Mouse (Mus musculus) forebrain, postnatal 0 days (tissue): ENCODE measurements at regions not wholly inside any gene's neighbourhood (a gene's known extent, or its start where the extent isn't known, plus 50 kb on each side); places are given as distances from the start of the nearest gene placed in this dataset.

Source experiments
- ATAC-seq: fragments of 200-750 bp; cut with Nextera tagmentation; 2 replicates; pipeline ENCODE4 v1.8.0; 2017; ENCODE audit warnings: mild to moderate bottlenecking, moderate library complexity
- DNase-seq: peaks from one replicate; pipeline ENCODE4 v3.0.0-alpha.2; 2015
- H3K27ac ChIP-seq: fragments of 300-500 bp; sonication (generic); 2 replicates; pipeline ENCODE4 v1.5.1; 2014; ENCODE audit warnings: low read depth, mild to moderate bottlenecking, antibody characterized with exemption, low read length, moderate library complexity, mixed read lengths
- H3K27me3 ChIP-seq: fragments of 300-500 bp; sonication (generic); 2 replicates; pipeline ENCODE4 v1.6.1; 2014; ENCODE audit warnings: mild to moderate bottlenecking, low read length, mixed read lengths; ENCODE audit not compliant: insufficient read depth
- H3K36me3 ChIP-seq: fragments of 300-500 bp; sonication (generic); 2 replicates; pipeline ENCODE4 v1.6.1; 2014; ENCODE audit warnings: mild to moderate bottlenecking, moderate library complexity; ENCODE audit not compliant: insufficient read depth
- H3K4me1 ChIP-seq: fragments of 300-500 bp; sonication (generic); 2 replicates; pipeline ENCODE4 v1.6.1; 2014; ENCODE audit warnings: antibody characterized with exemption; ENCODE audit not compliant: insufficient read depth
- H3K4me2 ChIP-seq: fragments of 300-500 bp; sonication (generic); 2 replicates; pipeline ENCODE4 v1.6.1; 2014; ENCODE audit warnings: low read depth, mild to moderate bottlenecking, moderate library complexity
- H3K4me3 ChIP-seq: fragments of 300-500 bp; sonication (generic); 2 replicates; pipeline ENCODE4 v1.5.1; 2014; ENCODE audit warnings: low read depth, low read length, mixed read lengths
- H3K9ac ChIP-seq: fragments of 300-500 bp; sonication (generic); 2 replicates; pipeline ENCODE4 v1.6.1; 2014; ENCODE audit warnings: mild to moderate bottlenecking
- H3K9me3 ChIP-seq: fragments of 300-500 bp; sonication (generic); 2 replicates; pipeline ENCODE4 v1.6.1; 2016; ENCODE audit warnings: low read length
- CTCF ChIP-seq: sonication (generic); IDR thresholded peaks from 2 replicates; pipeline ENCODE4 v1.5.1; 2016; ENCODE audit warnings: antibody characterized with exemption, control low read depth, low read depth
- WGBS: fragments of 180-500 bp; shearing (Covaris S2); extraction: QIAGEN DNeasy Blood & Tissue Kit; methylation state at CpG from one replicate; pipeline ENCODE4 v1.1.7; 2014; 5-methylcytosine and 5-hydroxymethylcytosine counted together

DNA sequence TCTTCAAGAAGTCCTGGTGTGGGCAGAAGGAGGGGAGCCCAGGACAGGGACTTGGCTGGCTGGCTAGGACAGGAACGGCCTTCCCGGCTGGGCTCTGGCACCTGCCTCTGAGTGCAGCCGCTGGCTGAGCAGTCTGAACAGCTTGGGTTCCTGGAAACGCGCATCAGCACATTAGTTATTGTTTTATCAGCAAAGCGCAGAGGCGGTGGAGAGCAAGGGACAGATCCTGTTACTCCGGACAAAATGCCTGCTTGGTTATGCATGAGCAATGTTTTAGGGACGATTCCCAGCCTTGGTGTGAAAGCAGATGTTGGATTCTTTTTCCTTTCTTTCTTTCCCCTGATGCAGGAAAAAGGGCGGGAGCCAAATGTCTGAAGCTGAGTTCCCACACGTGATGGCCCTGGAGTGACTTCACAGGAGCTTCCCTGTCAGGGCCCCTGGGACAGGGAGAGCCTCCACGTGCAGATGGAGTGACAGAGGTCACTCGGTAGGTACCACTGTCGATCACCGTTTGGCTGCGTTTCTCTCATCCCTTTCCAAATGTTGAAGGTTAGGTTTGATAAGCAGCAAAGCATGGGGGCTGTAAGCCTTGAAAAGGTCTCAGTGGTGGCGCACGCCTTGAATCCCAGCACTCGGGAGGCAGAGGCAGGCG is 217.8 kb upstream of the Klf4 start:
- H3K9me3 ChIP-seq: no peaks in the 10 kb centered on the region
- TF ChIP-seq CTCF: no peak
- ATAC-seq: no peak
- H3K27ac ChIP-seq: no peak overlapping the region
- no peaks in the 10 kb centered on the region for H3K27me3 ChIP-seq
- no peak overlapping the region for H3K4me3 ChIP-seq
- DNase-seq: peak; percentile 15
- H3K4me1 ChIP-seq: no peaks in the 10 kb centered on the region
- no peak overlapping the region for H3K4me2 ChIP-seq
- no peak overlapping the region for H3K9ac ChIP-seq
- 65% methylated on average over 20 of the region's 20 CpGs for WGBS
- H3K36me3 ChIP-seq: no peaks in the 10 kb centered on the region

DNA sequence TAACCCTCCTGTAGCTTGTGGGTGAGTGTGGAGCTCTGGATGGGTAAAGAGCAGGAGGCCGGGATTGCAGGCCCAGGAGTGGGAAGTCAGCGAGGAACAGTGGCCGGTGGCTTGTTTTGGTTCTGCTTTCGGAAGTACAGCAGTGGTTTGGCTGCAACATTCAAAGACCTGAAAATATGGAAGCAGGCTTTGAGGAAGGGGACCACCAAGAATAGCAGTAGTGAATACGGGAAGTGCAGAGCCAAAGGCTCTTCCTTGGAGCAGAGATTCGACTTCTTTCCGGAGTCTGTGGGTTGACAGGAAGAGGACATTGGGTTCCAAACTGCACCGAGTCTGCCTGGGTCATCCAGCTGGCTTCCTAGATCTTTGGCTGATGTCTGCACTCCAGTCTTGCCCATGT is 209.1 kb upstream of the Klf4 start:
- no peaks in the 10 kb centered on the region for H3K4me1 ChIP-seq
- H3K27ac ChIP-seq: no peak overlapping the region
- no peak overlapping the region for H3K4me2 ChIP-seq
- H3K36me3 ChIP-seq: no peaks in the 10 kb centered on the region
- DNase-seq (no peak), ATAC-seq (no peak)
- no peak overlapping the region for H3K9ac ChIP-seq
- no peak for TF ChIP-seq CTCF
- H3K27me3 ChIP-seq: no peaks in the 10 kb centered on the region
- 95% methylated on average over 8 of the region's 8 CpGs for WGBS
- H3K9me3 ChIP-seq: no peaks in the 10 kb centered on the region
- H3K4me3 ChIP-seq: no peak overlapping the region

DNA sequence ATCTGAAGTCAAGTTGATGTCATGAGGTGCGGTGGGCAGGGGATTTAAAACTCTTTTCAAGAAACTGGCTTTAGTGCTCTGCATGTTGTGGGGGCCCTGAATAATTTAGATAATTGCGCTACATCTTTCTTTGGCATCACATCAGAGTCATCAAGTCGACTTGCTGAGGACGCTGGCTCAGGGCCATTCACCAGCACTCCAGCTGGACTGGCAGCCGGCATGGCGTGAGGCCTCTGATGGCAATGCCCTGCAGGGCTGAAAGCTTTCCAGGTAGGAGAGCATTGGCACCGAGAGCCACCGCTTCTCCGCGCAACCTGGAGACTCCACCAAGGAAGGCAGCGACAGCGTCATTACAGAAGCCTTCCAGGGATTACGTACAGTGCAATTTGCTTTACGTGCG is 207.8 kb upstream of the Klf4 start:
- no peaks in the 10 kb centered on the region for H3K27me3 ChIP-seq
- DNase-seq (peak; percentile 33), ATAC-seq (no peak)
- no peaks in the 10 kb centered on the region for H3K4me1 ChIP-seq
- WGBS: 54% methylated on average over 15 of the region's 15 CpGs
- H3K9ac ChIP-seq: no peak overlapping the region
- TF ChIP-seq CTCF: no peak
- H3K27ac ChIP-seq: no peak overlapping the region
- H3K36me3 ChIP-seq: no peaks in the 10 kb centered on the region
- H3K4me3 ChIP-seq: no peak overlapping the region
- H3K9me3 ChIP-seq: no peaks in the 10 kb centered on the region
- no peak overlapping the region for H3K4me2 ChIP-seq

DNA sequence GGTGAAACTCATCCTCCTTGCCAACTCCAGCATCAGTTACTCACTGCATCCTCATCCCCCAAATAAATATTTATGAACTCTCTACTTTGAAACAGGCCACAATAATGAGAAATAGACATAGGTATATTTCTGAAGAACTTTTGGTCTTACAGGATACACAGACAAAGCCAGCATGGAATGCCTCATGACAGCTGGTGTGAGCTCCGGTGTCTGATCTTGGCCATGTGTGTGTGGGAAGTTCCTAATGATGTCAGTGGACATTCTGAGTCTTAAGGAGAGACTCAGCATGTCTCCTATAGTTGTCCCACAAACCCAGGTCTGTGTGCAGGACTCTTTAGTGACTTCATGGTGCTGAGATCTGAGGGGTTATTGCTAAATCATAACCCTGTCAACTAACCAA is 206.4 kb upstream of the Klf4 start:
- WGBS: 96% methylated on average over 1 of the region's 1 CpGs
- no peak for ATAC-seq
- DNase-seq: no peak

DNA sequence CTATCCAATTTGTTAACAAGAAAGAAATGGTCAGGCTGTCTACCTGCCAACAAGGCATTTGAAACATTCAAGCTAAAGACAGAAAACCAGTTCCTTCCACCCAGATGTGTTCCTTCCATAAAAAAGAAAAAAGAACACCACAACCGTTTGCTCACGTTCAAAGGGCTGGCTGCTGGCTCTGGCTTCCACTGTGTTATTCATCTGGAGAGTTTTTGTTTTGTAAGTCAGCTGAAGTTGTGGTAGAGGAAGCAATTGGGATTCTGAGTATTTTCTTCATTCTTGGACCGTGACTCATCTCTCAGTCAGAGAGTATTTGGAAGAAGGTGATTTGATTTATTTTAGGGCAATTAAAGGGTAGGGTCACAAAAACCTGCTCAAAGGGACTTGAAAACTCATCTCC is 203.2 kb upstream of the Klf4 start:
- DNase-seq (no peak), ATAC-seq (no peak)
- TF ChIP-seq CTCF: no peak
- Histone ChIP-seq H3K4me2 (no peak overlapping the region), H3K27ac (no peak overlapping the region), H3K36me3 (no peaks in the 10 kb centered on the region), H3K9me3 (no peaks in the 10 kb centered on the region), H3K9ac (no peak overlapping the region), H3K4me1 (no peaks in the 10 kb centered on the region), H3K27me3 (no peaks in the 10 kb centered on the region), H3K4me3 (no peak overlapping the region)
- 40% methylated on average over 3 of the region's 3 CpGs for WGBS

More for the DNA sequence above, 206.4 kb upstream of the Klf4 start:
- Histone ChIP-seq H3K27ac (no peak overlapping the region), H3K9me3 (no peaks in the 10 kb centered on the region), H3K4me1 (no peaks in the 10 kb centered on the region), H3K4me3 (no peak overlapping the region), H3K27me3 (no peaks in the 10 kb centered on the region), H3K4me2 (no peak overlapping the region), H3K9ac (no peak overlapping the region), H3K36me3 (no peaks in the 10 kb centered on the region)
- TF ChIP-seq CTCF: no peak

GRCm38 (mm10) chr4:55734331-55734730 is 202.1 kb upstream of the Klf4 start:
- Histone ChIP-seq H3K4me2 (no peak overlapping the region), H3K4me1 (no peaks in the 10 kb centered on the region), H3K36me3 (no peaks in the 10 kb centered on the region), H3K9ac (no peak overlapping the region), H3K27me3 (no peaks in the 10 kb centered on the region; the same call in 1 of the 2 replicates), H3K27ac (no peak overlapping the region), H3K4me3 (no peak overlapping the region), H3K9me3 (no peaks in the 10 kb centered on the region)
- DNase-seq: no peak
- no peak for ATAC-seq
- no peak for TF ChIP-seq CTCF
- 92% methylated on average over 1 of the region's 1 CpGs for WGBS

- Histone ChIP-seq H3K9ac (no peak overlapping the region), H3K9me3 (no peaks in the 10 kb centered on the region), H3K27ac (no peak overlapping the region), H3K27me3 (no peaks in the 10 kb centered on the region; the same call in 1 of the 2 replicates), H3K4me2 (no peak overlapping the region), H3K4me3 (no peak overlapping the region), H3K36me3 (no peaks in the 10 kb centered on the region), H3K4me1 (no peaks in the 10 kb centered on the region)
- TF ChIP-seq CTCF: no peak
- WGBS: 68% methylated on average over 4 of the region's 4 CpGs
- ATAC-seq (no peak), DNase-seq (no peak)
Observed at GRCm38 (mm10) chr4:55733223-55733622, 201.0 kb upstream of the Klf4 start.
